Mouse (Mus musculus) brain, embryonic 14.5 days (tissue): Measurements from ENCODE around the gene Rpl26. TPM values are rescaled to one million over a fixed set of nuclear protein-coding genes. Genes with fewer than 3 reads are reported as not detected.
A peak's percentile ranks its signal among the peaks of the same experiment; 100 is the strongest.
"Not testable (repeated sequence)": the region's sequence is repeated elsewhere in the genome, so short reads cannot be mapped to it uniquely, and the experiment has no call there.

ENCODE experiments used
- DNase-seq: peaks from one replicate; pipeline ENCODE4 v3.0.0-alpha.2; 2011; ENCODE audit warnings: low read depth
- CTCF ChIP-seq: fragments of 200-500 bp; IDR thresholded peaks from 2 replicates; pipeline ENCODE4 v1.5.1; 2012; ENCODE audit warnings: inconsistent platforms, mild to moderate bottlenecking, moderate library complexity, borderline replicate concordance; ENCODE audit not compliant: insufficient read depth, insufficient read length; ENCODE audit errors: extremely low read depth
- POLR2A ChIP-seq: fragments of 200-500 bp; IDR thresholded peaks from 2 replicates; pipeline ENCODE4 v1.6.1; 2012; ENCODE audit warnings: mild to moderate bottlenecking, inconsistent platforms, borderline replicate concordance; ENCODE audit not compliant: poor library complexity, insufficient read depth, insufficient read length, severe bottlenecking; ENCODE audit errors: extremely low read depth
- polyA plus RNA-seq: library from polyadenylated mRNA; depleted of rRNA; stranded (reverse); fragments of >200 nt; gene quantifications from 2 replicates; pipeline ENCODE4 v1.2.3, GENCODE M21; 2012

The Rpl26 gene
- polyA plus RNA-seq, 1 experiment, result 2,036 TPM

DNA sequence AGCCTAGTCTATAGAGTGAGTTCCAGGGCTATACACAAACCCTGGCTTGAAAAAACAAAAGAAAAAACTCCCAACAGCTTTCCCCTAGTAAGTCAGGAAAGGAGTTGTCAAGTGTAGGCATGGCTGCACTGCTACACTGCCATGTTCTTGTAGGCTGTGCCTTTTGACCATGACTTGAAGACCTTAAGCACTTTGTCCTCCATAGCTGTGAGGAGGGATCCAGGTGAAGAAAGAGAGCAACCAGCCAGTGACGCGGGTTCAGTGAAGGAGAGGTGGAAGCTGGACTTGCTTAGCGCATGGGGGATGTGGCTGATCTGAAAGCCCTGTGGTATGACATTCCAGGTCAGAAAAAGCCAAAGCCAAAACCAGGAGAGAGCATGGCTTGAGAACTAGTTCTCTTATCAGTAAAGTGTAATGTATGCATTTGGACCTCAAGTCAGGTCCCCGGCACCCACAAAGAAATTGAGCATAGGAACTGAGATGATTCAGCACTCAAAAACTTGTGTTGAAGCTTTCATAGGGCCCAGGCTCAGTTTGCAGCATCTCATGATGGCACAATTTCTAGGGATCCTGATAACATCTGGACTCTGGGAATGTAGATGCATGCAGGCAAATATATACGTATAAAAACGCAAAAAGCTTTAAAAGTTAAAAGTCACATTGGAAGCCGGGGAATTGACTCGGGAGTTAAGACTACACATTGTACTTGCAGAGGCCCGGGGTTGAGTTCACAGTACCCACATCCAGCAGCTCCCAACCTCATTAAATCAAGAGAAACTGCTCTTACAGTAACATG, 4.5 kb downstream of the Rpl26 start:
- DNase-seq, result no peak
- TF ChIP-seq CTCF, result no peak
- TF ChIP-seq POLR2A, result no peak

DNA sequence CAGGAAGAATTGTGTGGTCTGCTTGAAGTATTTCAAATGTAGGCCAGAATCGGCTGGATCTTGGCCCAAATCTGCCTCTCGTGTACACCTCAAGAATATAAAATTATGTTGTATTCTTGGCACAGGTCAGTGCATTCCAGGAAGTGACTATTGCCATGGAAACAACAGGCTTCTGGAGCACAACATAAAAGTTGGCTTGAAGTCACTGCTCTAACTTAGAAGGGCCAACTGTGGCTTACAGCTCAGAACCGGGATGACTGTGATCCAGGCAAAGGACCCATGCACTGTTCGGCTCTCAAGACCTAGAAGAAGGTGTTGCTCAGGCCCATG, 5.0 kb downstream of the Rpl26 start:
- TF ChIP-seq POLR2A (no peak), CTCF (no peak)
- DNase-seq, result peak; percentile 9

DNA sequence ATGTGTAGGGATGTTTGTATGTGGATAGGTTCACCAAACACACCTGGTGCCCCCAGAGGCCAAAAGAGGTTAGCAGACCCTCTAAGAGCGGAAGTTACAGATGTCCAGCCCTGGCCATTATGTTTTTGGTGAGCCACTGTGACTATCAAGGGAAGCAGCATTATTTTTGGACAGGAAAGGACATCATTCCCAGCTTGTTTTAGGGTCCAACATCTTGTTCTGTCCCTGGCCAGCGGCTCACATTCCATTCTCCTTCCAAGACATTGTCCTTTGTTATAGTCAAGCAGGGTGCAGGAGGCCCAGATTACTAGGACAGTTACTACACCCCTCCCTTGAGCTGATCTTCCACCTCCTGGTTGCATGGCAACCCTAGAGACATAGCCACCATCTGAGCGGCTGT, 5.9 kb downstream of the Rpl26 start:
- no peak for DNase-seq
- TF ChIP-seq POLR2A, result no peak
- TF ChIP-seq CTCF, result no peak

GRCm38 (mm10) chr11:68908846-68909503, 7.6 kb downstream of the Rpl26 start:
- DNase-seq, result no peak
- no peak for TF ChIP-seq POLR2A
- no peak for TF ChIP-seq CTCF

DNA sequence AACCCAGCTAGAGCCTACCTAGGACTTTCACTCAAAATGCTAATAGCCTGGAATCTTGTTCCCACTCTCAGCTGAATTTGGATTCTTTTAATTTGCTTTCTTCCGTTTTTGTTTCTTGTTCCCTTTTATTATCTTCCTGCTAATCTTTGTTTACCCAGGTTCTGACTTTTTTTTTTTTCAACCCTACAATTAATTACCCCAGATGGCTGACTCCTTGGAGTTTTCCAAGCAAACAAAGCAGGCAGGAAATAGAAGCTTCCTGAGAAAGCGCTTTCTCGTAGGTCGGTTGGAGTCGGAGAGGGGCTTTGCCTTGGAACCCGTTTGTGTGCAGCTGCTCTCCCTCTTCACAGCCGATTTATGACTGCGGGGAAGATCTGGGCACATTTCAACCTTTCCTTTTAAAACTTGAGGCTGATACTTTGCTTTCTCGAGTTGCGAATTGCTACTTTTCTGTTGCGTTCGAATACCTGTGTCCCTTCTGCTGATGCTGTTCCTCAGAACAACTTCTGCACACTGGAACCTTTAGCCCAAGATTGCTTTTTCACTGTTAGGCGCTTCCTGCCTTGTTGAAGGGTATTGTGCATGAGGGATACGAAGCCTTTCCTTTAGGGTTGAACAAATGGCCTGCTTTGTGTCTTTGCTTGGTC, 10.3 kb downstream of the Rpl26 start:
- peak; percentile 11 for DNase-seq
- TF ChIP-seq POLR2A, result no peak
- TF ChIP-seq CTCF, result no peak

DNA sequence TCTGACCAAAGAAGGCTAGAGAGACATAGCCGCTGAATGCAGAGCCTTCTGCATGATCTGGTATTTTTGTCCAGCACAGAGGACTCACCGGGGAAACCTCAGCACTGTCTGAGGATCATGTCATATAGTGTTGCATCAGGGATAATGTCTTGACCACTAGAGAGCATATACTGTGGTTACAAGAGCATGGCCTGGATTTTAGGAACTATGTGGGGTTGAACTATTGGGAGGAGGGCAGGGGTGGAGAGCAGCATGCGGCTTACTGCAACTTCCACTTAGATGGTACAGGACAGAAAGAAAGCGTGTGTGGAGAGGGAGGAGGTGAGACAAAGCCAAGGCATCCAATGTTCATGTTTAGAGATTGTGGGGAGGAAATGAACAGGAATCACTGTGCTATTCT, 13.2 kb downstream of the Rpl26 start:
- no peak for TF ChIP-seq POLR2A
- no peak for TF ChIP-seq CTCF

GRCm38 (mm10) chr11:68923191-68923590, 21.8 kb downstream of the Rpl26 start:
- no peak for TF ChIP-seq CTCF
- TF ChIP-seq POLR2A, result no peak
- DNase-seq, result no peak

More for the DNA sequence above, 13.2 kb downstream of the Rpl26 start:
- DNase-seq, result no peak

DNA sequence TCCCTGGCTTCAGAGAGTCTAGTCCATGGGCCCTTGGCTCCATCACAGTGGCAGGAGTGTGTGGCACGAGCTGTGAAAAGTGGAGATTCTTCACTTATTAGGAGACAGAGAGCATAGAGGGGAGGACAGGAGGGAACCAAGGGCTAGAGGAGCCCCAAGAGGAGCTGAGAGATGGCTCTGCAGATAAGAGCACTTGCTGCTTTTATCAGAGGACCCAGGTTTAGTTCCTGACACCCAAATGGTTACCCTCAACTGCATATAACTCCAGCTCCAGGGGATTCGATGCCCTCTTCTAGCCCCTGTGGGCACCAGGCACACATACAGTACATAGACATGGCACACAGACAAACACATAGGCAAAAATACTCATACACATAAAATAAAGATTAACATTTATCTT, 23.4 kb downstream of the Rpl26 start:
- no peak for TF ChIP-seq CTCF
- TF ChIP-seq POLR2A, result no peak
- no peak for DNase-seq

GRCm38 (mm10) chr11:68926981-68927380, 25.6 kb downstream of the Rpl26 start, which contains the start of gene Odf4:
Odf4 (minus strand) TSS chr11:68927081.
- TF ChIP-seq POLR2A (no peak), CTCF (no peak)
- DNase-seq, result no peak

GRCm38 (mm10) chr11:68929947-68930346, 28.6 kb downstream of the Rpl26 start:
- TF ChIP-seq POLR2A, result no peak
- no peak for TF ChIP-seq CTCF
- no peak for DNase-seq

DNA sequence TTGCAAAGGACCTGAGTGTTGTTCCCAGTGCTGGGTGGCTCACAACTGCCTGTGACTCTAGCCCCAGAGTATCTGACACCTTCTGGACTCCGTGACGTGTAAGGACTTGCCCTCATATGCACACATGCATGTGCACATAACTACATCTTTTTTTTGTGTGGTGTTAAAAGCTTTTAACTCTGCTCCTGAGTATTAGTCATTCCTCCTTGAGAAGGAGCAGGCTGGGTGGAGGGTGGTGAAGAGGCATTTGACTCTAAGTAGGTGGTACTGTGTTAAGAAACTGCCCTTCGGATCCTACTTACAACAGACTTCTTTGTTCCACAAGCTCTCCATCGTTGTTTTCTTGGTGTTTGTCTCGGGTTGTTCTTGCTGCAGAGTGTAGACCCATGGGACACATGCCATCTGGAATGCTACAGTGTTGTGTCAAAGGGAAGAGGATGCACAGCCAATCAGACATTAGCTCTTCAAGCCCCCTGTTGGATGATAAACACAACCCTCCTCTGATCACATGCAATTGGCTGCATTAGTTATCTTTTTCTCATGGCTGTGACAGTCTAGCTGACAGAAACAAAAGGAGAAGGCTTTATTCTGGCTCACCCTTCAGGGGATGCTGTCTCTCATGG, 32.6 kb downstream of the Rpl26 start:
- TF ChIP-seq POLR2A, result no peak
- TF ChIP-seq CTCF, result no peak
- DNase-seq, result peak; percentile 80

DNA sequence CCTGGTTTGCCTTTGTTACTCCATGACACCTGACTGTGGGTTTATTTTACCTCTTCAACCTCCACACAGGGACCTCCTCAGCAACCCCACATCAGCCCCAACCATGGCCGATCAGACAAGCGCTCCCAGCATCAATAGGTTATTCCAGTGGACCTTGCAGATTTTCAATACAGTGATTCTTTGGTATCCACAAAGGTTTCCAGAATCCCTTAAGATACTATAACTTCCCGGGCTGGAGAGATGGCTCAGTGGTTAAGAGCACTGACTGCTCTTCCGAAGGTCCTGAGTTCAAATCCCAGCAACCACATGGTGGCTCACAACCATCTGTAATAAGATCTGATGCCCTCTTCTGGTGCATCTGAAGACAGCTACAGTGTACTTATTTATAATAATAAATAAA, 35.6 kb downstream of the Rpl26 start:
- not testable (repeated sequence) for DNase-seq
